Mouse (Mus musculus): ENCODE results near the gene Disp2.

GRCm38 (mm10) chr2:118763469-118763868 lies 16.1 kb upstream of the Disp2 start:
- no peak for TF ChIP-seq POLR2A (IDR thresholded peaks at IDR 0.05; ENCODE audit: borderline replicate concordance, insufficient read depth, low read length)
- TF ChIP-seq CTCF (IDR thresholded peaks at IDR 0.05; ENCODE audit: borderline replicate concordance, insufficient read depth, low read depth, low read length) = no peak

Measured in cerebellum, adult 2 months (tissue).